Mouse (Mus musculus): ENCODE results near the gene Tubb2b. TPM values are rescaled to one million over a fixed set of nuclear protein-coding genes. Genes with fewer than 3 reads are reported as not detected.
A peak's percentile ranks its signal among the peaks of the same experiment; 100 is the strongest.
"Not testable (repeated sequence)": the region's sequence is repeated elsewhere in the genome, so short reads cannot be mapped to it uniquely, and the experiment has no call there.

Gene Tubb2b
- polyA plus RNA-seq, 1 experiment from 2014 or later, result 15.4 TPM

- no peak overlapping the region for H3K4me3 ChIP-seq (ENCODE audit: low read depth, low read length)
- no peak overlapping the region for H3K4me2 ChIP-seq (replicated peaks; ENCODE audit: low read depth)
- WGBS, result 54% methylated on average over 7 of the region's 7 CpGs
- H3K9ac ChIP-seq (ENCODE audit: low read depth, low read length), result no peak overlapping the region
- H3K36me3 ChIP-seq (ENCODE audit: control insufficient read depth, insufficient read depth), result no peaks in the 10 kb centered on the region
- no peaks in the 10 kb centered on the region for H3K9me3 ChIP-seq (ENCODE audit: control insufficient read depth)
- no peaks in the 10 kb centered on the region for H3K4me1 ChIP-seq (replicated peaks; ENCODE audit: control insufficient read depth, insufficient read depth, low read length)
- no peaks in the 10 kb centered on the region for H3K27me3 ChIP-seq (replicated peaks; ENCODE audit: control insufficient read depth, insufficient read depth, low read length)
- no peak for ATAC-seq
- H3K27ac ChIP-seq (ENCODE audit: low read depth, low read length), result no peak overlapping the region
- no peak for TF ChIP-seq CTCF (IDR thresholded peaks at IDR 0.05; ENCODE audit: low read depth)
Measured at GRCm38 (mm10) chr13:34095542-34096435, 34.5 kb downstream of the Tubb2b start.

- Histone ChIP-seq H3K4me3 (ENCODE audit: low read depth, low read length) (no peak overlapping the region), H3K4me1 (replicated peaks; ENCODE audit: control insufficient read depth, insufficient read depth, low read length) (no peaks in the 10 kb centered on the region), H3K4me2 (replicated peaks; ENCODE audit: low read depth) (no peak overlapping the region), H3K27ac (ENCODE audit: low read depth, low read length) (no peak overlapping the region), H3K9ac (ENCODE audit: low read depth, low read length) (no peak overlapping the region), H3K9me3 (ENCODE audit: control insufficient read depth) (no peaks in the 10 kb centered on the region), H3K27me3 (replicated peaks; ENCODE audit: control insufficient read depth, insufficient read depth, low read length) (no peaks in the 10 kb centered on the region), H3K36me3 (ENCODE audit: control insufficient read depth, insufficient read depth) (no peaks in the 10 kb centered on the region)
- no peak for ATAC-seq
- 58% methylated on average over 3 of the region's 3 CpGs for WGBS
- no peak for TF ChIP-seq CTCF (IDR thresholded peaks at IDR 0.05; ENCODE audit: low read depth)
Measured at GRCm38 (mm10) chr13:34089358-34089757, 40.9 kb downstream of the Tubb2b start.

- no peak overlapping the region for H3K27ac ChIP-seq (ENCODE audit: low read depth, low read length)
- no peaks in the 10 kb centered on the region for H3K9me3 ChIP-seq (ENCODE audit: control insufficient read depth)
- no peak overlapping the region for H3K4me2 ChIP-seq (replicated peaks; ENCODE audit: low read depth)
- no peaks in the 10 kb centered on the region for H3K27me3 ChIP-seq (replicated peaks; ENCODE audit: control insufficient read depth, insufficient read depth, low read length)
- no peak for TF ChIP-seq CTCF (IDR thresholded peaks at IDR 0.05; ENCODE audit: low read depth)
- ATAC-seq, result no peak
- H3K4me3 ChIP-seq (ENCODE audit: low read depth, low read length), result no peak overlapping the region
- H3K9ac ChIP-seq (ENCODE audit: low read depth, low read length), result no peak overlapping the region
- H3K36me3 ChIP-seq (ENCODE audit: control insufficient read depth, insufficient read depth), result no peaks in the 10 kb centered on the region
- 45% methylated on average over 7 of the region's 7 CpGs for WGBS
- H3K4me1 ChIP-seq (replicated peaks; ENCODE audit: control insufficient read depth, insufficient read depth, low read length), result no peaks in the 10 kb centered on the region; the same call in 1 of the 2 replicates
Measured at GRCm38 (mm10) chr13:34088871-34089288, 41.4 kb downstream of the Tubb2b start.

GRCm38 (mm10) chr13:34088201-34088649 lies 42.0 kb downstream of the Tubb2b start:
- H3K4me3 ChIP-seq (ENCODE audit: low read depth, low read length); ATAC-seq; H3K27ac ChIP-seq (ENCODE audit: low read depth, low read length); H3K4me1 ChIP-seq (replicated peaks; ENCODE audit: control insufficient read depth, insufficient read depth, low read length); H3K9me3 ChIP-seq (ENCODE audit: control insufficient read depth); H3K4me2 ChIP-seq (replicated peaks; ENCODE audit: low read depth); H3K27me3 ChIP-seq (replicated peaks; ENCODE audit: control insufficient read depth, insufficient read depth, low read length); H3K36me3 ChIP-seq (ENCODE audit: control insufficient read depth, insufficient read depth); H3K9ac ChIP-seq (ENCODE audit: low read depth, low read length): not testable (repeated sequence)
- 67% methylated on average over 5 of the region's 5 CpGs for WGBS

- no peaks in the 10 kb centered on the region for H3K36me3 ChIP-seq (ENCODE audit: control insufficient read depth, insufficient read depth)
- peak; percentile 73 for ATAC-seq
- H3K4me1 ChIP-seq (replicated peaks; ENCODE audit: control insufficient read depth, insufficient read depth, low read length), result no peaks in the 10 kb centered on the region; the same call in 1 of the 2 replicates
- H3K27ac ChIP-seq (ENCODE audit: low read depth, low read length), result no peak overlapping the region
- WGBS, result 43% methylated on average over 7 of the region's 7 CpGs
- no peak overlapping the region for H3K4me3 ChIP-seq (ENCODE audit: low read depth, low read length)
- no peaks in the 10 kb centered on the region for H3K9me3 ChIP-seq (ENCODE audit: control insufficient read depth)
- H3K9ac ChIP-seq (ENCODE audit: low read depth, low read length), result no peak overlapping the region
- no peaks in the 10 kb centered on the region for H3K27me3 ChIP-seq (replicated peaks; ENCODE audit: control insufficient read depth, insufficient read depth, low read length)
- no peak for TF ChIP-seq CTCF (IDR thresholded peaks at IDR 0.05; ENCODE audit: low read depth)
- H3K4me2 ChIP-seq (replicated peaks; ENCODE audit: low read depth), result no peak overlapping the region
Measured at GRCm38 (mm10) chr13:34087052-34087812, 43.0 kb downstream of the Tubb2b start.

- 28% methylated on average over 9 of the region's 9 CpGs for WGBS
- H3K36me3 ChIP-seq (ENCODE audit: control insufficient read depth, insufficient read depth), result no peaks in the 10 kb centered on the region
- H3K4me1 ChIP-seq (replicated peaks; ENCODE audit: control insufficient read depth, insufficient read depth, low read length), result no peaks in the 10 kb centered on the region; the same call in 1 of the 2 replicates
- no peak overlapping the region for H3K4me2 ChIP-seq (replicated peaks; ENCODE audit: low read depth)
- H3K27me3 ChIP-seq (replicated peaks; ENCODE audit: control insufficient read depth, insufficient read depth, low read length), result no peaks in the 10 kb centered on the region
- no peak for TF ChIP-seq CTCF (IDR thresholded peaks at IDR 0.05; ENCODE audit: low read depth)
- H3K9me3 ChIP-seq (ENCODE audit: control insufficient read depth), result no peaks in the 10 kb centered on the region
- ATAC-seq, result no peak
- no peak overlapping the region for H3K9ac ChIP-seq (ENCODE audit: low read depth, low read length)
- no peak overlapping the region for H3K27ac ChIP-seq (ENCODE audit: low read depth, low read length)
- no peak overlapping the region for H3K4me3 ChIP-seq (ENCODE audit: low read depth, low read length)
Measured at GRCm38 (mm10) chr13:34084026-34084750, 46.1 kb downstream of the Tubb2b start.
